Mouse (Mus musculus) cerebellum, adult 9-10 months (tissue): Measurements from ENCODE around the gene Comtd1.

Experiments used
- DNase-seq: peaks from one replicate; pipeline ENCODE4 v3.0.0; 2022

The Comtd1 gene

DNA sequence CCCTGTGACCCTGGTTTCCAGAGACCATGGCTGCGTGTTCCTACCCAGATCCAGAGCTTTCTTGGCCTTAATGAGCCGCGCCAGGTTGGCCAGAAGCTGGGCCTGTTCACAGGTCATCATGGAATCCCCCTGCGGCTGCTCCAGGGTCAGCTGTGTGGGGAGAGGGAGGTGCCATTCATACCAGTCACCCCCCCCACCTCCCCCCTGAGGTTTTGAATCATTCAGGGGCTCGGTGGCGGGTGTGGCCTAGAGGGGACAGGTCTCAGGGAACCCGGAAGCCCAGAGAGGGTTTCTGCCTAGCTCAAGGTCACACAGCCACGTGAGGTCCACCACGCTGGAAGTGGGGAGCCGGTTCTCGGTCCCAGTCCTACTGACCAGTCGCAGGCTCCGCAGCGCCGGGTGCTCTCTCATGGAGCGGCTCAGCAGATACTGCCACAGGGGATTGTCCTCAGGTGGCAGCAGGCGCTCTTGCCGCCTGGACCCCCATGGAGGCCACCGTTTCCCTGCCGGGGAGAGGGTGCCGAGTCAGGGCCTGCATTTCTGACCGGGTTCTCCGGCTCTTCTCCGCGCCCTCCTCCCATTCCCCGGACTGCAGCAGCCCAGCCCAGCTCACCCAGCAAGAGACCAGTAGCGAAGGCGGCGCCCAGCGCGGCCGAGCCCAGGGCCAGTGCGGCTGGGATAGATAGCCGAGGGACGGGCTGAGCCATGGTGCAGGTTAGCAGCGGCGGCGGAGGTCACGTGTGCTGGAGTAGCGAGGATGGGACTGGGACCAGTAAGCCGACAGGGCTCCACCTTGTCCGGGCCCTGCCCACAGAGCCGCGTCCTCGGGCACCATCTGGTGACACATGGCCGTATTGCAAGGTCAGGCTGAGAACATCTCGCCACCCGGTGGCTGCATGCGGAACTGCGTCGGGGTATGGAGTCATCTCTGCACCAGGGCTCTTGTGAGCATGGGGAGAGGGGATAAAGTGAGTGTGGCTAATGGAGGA lies at the start of gene Comtd1:
Gene Comtd1, minus strand, starts transcription at position 812 of the 989 bp plus-strand sequence.
- peak; percentile 96 for DNase-seq

DNA sequence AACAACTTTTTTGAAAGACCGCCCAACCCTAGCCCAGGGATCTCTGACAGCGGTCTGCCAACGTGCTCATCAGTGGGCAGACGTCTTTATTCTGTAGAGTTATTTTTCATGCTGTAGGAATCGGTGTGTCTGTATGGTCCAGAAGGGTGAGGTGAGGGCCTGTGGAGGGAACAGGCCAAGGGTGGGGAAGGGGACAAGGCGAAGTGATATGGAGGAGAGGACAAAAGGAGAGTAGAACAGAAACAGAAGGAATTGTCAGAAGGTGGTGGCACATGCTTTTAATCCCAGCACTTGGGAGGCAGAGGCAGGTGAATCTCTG lies 43.5 kb upstream of the Comtd1 start:
- DNase-seq = no peak

DNA sequence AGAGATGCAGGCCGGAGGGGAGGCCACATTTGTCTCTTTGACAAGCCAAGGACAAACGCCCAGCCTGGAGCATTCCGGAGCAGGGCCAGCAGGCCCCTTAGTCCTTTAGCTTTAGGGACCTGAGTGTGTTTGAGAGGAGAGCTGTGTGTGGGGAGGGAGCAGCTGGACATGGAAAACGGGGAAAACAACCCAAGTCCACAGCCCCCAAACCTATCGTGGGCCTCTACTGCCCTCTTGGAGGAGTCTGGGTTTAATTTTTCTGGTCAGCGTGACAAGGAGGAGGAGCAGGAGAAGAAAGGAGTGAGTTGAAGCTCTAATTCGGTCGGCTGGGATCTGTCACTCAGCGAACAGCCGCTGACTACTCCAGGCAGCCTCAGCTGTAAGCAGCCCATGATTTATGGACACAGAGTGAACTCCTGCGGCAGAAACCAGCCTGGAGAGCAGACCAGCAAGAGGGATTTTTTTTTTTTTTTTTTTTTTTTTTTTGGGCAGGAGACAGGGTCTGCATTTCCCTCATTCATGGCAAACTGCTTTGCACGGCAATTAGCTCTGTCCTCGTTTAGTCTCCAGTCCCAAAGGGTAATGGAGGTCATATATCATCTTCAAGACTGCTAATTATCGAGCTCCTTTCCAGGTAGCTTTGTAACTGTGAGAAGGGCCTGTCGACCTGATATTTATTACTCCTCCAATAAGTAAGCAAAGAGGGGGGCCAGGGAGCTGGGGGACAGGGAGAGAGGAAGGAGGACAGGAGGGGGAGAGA lies 43.0 kb upstream of the Comtd1 start:
- no peak for DNase-seq

DNA sequence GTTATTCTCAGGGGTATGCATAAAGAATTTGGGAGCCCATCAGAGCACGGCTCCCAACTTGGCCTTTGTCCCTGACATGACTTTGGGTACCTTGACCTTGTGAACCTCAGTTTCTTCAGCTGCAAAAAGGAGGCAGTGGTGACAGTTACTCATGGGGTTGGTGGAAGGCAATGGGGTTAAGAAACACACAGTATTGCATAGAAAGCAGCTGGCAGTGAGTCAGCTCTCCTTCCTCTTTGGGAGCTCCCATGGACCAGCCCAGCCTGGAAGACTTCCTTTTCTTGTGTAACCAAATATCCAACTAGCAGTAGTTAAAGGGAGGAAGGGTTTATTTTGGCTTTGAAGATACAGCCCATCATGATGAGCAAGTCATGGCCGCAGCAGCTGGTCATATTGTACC lies 41.7 kb upstream of the Comtd1 start:
- no peak for DNase-seq

DNA sequence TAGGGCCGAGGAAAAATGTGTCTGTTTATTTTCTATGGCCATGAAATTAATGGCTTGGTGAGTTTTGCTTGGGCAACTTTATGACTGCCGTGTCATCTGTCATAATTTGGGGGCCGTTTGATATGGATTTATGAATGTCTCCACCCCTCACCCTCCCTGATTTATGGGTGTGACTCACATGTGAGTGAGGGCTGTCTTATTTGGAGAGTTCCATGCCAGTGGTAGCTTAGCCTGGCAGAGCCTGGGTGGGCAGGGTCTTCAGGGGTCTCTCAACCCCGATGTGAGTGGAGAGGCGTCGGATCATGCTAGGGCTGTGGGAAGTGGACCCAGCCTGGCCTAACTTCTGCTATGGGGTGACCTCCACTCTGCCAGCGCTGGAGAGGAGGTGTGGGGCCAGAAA lies 18.0 kb upstream of the Comtd1 start:
- no peak for DNase-seq

DNA sequence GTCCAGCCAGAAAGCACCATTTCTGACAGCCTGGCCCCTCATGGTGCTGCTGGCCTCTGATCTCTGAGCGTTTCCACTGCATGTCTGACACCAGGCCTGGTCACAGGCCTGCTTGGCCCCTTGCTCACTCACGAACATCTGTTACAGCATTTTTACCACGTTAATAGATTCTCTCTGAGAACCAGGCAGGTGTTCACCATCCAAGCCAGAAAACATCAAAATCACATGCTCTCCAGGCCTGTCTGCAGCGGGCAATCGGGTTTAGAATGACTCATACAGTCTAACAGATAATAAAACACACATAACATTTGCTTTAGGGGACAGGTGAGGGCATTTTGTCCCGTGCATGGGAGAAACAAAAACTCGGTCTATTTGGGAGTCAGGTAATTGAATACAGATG lies 17.5 kb upstream of the Comtd1 start:
- DNase-seq = no peak

DNA sequence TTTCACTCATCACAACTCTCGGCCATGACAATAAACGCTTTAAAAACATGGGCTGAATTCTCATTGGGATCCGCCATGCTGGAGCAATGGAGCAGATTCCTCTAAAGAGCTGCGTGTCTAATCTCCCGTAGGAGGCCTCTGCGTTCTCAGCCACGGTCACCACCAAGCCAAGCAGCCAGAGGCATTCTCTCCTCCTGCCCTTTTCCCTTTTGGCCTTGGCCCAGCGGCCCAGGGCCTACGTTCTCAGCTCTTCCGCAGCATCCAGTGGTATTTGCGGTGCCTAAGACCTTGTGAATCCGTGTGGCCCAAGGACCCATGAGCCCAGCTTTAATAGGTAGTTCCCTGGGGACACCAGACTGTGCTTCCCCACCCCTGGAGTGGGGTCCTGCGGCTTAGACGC lies 8.1 kb upstream of the Comtd1 start:
- DNase-seq = no peak

DNA sequence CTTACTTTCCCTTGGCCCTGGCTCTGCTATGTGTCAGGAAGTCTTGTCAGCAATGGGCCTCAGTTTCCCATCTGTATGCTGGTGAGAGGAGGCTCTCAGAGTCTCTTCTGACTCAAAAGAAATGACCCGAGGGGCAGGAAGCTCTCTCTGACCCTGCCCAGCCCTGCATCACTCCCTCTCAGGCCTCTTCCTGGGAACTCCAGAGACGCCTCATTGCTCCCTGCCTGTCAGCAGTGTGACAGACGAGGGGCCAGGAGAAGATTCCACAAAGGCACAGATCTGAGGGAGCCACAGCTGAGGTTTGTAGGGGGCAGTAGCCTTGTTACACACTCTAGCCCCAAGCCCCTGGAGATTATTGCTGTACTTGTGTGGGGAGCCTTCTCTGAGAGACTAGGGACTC lies 7.2 kb upstream of the Comtd1 start:
- DNase-seq = no peak

DNA sequence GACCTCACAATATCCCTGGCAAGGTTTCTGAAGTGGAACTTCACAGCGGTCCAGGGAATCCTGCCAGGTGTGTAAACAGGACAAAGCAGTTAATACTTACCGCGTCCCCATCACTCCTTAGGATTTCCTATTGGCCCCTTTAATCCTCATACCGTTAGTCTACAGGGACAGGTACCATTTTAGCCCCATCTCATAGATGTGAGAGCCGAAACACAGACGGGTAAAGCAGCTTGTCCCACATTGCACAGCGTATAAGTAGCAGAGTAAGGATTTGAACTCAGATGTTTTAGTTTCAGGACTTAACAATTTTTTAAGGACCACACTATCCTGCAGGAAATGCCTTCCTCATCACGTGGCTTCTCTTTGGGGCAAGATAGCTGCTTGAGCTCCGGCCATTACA lies 5.5 kb upstream of the Comtd1 start:
- DNase-seq = peak; percentile 15

DNA sequence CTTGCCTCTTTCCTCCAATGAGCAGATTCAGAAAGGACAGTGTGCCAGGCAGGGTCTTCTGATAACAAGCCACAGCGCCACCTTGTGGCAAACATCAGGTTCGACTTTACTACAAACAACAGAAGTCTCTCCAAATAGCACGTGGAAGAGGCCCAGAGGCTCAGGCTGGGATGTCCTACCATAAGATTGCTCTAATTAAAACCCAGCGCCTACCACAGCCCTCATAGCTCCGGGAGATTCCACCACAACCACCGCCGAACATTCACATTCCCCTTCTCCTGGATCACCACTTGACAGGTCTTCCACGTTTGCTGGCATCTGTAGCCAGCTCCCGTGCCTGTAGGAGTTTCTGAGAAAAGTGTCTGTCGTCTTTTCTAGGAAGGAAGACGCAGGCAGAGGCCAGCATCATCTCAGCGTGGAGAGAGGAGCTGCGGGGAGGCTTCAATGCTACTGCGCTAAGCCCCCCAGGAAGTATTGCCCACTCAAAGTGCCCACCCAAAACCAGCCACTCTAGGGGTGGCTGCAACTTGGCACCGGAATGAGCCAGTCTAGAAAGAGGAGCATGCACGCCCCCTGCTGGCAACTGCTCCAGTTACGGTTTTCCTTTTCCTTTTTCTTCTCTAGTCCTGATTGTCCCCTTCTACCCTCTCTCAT lies 4.8 kb upstream of the Comtd1 start:
- DNase-seq = peak; percentile 77

DNA sequence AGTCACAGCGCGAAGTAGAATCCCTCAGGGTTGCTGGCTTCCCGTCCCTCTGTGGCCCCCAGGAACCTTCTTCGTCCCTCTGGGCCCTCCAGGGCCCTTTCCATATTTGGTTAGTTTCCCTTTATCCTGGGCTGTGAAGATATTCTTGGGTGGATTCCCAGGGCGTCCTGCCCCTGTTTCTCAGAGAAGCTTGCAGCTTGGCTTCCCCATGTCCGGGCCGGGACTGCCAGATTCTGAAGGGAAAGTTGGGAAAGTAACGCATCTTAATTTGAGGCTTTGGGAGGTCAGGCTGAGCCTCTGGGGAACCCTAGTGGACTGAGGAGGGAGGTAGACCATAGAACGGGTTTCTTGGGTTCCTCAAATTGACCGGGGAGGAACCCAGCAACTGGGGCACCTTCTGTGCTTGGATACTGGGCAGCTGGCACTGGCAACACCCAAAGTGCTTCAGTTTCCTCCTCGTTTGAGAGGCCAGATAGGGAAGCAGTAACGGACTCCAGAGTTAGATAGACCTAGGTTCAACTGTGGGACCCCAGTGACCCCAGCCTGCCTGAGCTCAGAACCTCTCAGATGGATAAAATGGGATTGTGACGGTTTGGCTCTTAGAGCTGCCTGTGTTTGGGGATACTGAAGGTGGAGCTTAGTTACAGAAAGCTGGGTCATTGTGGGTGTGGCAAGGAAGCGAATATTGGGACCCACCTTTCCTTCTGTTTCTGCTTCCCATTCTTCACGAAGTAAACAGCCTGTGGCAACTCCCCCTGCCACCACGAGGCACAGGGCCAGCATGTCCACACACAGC lies 3.4 kb upstream of the Comtd1 start:
- DNase-seq = peak; percentile 18

DNA sequence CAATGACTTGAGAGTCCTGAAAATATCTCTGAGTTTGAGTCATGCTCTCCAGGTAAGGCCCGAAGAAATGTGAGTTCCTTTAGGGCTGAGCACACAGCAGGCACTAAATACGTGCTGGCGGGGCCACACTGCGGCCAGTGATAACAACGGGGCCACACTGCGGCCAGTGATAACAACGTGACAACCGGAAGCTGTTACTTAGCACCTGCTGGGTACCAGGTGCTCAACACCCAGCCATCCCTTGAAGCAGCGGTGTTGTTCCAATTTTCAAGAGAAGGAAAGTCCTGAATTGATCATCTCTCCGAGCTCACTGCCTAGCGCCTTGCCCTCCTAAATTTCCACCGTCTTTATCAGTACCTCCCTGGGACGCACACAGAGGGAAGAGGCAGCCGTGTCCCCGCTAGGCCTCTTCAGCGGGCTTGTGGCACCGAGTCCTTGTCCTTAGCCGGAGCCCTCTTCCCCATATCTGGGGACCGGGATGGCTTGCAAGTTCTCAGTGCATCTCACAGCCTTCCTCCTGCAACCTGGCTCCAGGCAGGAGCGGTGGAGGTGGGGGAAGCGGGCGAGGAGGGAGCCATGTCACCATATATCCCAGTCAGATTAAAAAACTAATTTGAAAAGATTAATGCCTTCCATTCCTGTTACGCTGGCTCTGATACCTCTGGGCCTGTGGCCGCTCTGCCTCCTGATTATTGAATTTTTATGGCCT lies 1.8 kb upstream of the Comtd1 start:
- peak; percentile 11 for DNase-seq

DNA sequence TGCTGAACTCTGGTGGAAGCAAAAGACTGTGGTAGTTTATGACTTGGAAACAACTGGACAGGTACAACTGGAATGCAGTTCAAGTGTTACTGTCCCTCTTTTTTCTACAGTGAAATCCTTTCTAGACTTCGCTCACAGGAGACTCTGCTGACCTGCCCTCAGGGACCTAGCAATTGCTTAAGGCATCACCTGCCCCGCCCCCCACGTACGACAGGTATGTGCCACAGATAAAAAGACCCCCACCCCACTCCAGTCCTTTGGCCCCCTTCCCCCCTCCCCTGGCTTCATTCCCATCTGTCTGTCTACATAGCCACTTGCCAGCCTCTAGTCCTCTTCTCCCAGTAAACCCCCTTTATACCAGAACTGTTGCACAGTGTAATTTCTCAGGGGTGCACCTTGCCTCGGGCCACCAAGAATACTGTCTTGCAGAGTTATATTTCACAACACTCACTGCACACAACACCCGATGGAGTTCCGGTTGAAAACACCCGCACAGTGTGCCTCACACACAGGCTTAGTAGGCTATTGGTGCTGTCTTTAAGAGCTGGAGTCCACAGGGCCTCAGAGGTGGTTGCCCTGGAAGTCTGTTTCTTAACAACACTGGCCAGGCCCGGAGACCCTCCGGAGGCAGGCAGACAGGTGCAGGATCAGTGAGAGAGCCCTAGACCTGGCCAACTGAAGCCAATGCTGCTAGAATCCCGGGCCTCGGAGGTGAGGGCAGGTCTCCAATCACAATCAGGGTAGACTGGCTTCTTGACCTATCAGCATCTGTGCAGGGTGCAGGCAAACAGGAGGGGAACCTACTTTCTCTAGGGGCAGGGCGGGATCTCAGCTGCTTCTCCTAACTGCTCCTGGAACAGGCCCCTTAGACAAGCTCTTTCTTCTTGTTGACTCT lies 994 bp upstream of the Comtd1 start:
- DNase-seq = peak; percentile 53

DNA sequence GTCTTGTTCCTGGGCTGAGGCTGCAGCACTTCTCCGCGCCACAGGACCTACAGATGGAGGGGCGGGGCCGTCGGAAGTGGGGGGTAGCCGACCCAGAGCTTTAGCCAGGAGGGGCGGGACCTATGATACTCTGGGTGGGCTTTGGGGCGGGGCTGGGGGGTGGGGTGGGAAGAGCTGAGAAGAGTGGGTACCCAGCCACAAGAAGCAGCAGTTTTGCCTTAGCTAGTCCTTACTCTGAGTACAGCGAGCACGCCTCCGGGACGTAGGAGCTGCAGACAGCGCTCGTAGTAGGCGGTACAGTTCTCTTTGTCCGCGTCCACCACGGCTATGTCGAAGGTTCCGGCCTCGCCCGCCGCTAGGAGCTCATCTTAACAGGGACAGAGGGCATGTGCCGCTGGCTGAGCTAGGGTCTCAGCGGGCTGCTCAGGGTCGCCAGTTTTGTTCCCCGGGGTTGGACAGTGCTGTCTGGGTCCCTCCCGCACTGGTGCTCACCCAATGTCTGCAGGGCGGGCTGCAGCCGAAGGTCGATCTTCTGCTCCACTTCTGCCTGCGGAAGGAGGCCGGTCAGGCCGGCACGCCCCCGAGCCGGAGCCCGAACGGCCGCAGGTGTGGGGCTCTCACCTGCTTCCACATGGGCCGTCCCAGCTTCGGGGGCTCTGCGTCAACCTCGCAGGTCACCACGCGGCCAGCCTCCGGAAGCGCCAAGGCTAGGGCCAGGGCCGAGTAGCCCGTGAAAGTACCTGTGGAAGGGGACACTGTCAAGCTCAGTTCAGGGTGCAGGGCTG lies 1.2 kb downstream of the Comtd1 start:
- no peak for DNase-seq

DNA sequence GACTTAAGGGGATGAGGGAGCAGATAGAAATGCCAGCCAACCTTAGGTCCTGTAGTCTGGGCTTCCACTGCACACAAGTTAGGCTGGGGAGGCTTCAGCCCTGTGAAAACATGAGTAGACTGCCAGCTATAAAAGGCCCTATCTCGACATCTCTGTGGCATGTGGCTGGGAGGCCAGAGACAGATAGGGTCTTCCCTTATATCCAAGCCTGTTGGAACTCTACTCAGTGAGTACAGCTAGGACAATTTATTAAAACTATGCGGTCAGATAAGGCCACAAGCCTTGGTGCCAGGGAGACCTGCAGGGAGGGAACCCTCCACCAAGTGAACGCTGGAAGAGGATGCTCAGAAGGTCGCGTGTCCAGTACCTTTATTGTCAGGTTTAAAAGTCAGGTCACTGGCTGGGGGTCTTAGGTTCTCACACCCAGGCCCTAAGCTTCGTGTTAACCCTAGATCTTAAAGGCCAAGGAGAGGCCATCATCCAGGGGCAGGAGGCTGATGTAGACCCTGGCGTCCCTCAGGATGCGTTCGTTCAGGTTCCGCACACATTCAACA lies 1.9 kb downstream of the Comtd1 start:
- DNase-seq = peak; percentile 65

DNA sequence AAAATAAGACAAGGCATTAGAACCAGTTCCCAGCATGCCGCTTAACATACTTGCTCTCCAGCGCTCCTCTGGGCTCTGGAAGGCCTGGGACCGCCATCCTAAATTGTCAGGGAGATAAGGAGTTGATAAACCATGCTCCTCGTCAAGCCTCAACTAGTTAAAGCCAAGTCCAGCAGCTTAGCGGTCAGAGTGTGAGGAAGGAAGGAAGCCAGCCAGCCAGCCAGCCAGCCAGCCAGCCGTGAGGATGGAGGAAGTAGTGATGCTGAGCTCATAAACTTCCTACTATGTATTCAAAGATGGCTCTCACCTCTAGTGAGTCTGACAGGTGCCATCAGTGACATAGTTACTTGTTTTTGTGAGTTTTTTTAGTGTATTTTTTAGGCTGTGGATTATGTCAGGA lies 5.5 kb downstream of the Comtd1 start:
- peak; percentile 6 for DNase-seq

DNA sequence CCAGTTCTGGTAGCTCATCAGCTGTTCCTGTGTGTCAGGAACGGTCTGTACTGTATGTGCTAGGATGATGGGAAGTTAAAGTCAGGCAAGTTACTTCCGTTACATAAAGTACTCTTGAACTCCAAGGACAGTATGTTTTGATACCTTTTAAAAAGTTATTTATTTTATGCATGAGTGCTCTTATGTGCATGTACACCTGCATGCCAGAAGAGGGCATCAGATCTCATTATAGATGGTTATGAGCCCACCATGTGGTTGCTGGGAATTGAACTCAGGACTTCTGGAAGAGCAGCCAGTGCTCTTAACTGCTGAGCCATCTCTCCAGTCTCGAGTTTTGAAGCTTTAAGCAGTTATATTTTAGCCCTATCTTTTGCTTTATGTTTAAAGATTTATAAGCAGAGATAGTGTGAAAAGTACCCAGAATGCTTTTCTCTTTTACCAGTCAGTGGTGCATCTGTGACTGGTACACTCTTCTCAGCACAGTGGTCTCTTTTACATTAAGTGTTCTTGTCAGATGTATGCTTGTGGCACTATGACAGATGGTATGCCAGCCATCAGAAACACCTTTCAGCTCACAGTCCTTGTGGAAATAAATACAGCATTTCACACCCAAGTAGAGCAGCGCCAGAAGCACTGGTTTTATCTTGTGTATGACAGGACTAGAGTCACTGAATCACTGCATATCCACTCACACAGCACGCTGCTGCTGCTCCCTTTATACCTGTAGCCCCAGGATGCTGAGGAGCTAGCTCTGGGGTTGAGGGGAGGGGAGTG lies 6.8 kb downstream of the Comtd1 start:
- no peak for DNase-seq

DNA sequence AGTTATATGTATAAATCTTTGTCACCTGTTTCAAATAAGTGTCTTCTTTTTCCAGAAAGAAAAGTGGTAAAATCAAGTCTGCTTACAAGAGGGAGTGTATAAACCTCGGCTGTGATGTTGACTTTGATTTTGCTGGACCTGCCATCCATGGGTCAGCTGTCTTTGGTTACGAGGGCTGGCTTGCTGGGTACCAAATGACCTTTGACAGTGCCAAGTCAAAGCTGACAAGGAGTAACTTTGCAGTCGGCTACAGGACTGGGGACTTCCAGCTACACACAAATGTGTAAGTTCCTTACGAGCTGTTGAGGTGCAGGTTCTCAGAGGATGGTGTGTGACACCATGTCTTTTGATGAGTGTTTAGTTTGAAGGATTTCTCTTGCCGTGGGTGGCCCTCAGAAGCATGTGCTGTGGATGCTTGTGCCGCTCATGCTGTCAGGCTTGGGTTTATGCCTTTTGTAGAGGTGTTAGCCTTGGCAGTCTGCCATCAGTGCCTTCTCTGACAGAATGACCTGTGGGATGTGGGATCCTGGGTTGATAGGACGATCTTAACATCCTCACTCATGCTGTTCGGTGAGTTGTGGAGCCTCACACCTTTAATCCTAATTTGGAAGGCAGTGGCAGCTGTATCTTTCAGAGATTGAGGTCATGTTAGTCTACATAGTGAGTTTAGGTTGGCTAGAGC lies 10.3 kb downstream of the Comtd1 start:
- no peak for DNase-seq
